Mouse (Mus musculus) stomach, postnatal 0 days (tissue): ENCODE data around the gene Babam2. TPM values are rescaled to one million over a fixed set of nuclear protein-coding genes. Genes with fewer than 3 reads are reported as not detected.

Experiments
- ATAC-seq: fragments of 200-750 bp; cut with Nextera tagmentation; 2 replicates; pipeline ENCODE4 v1.8.0; 2017; ENCODE audit not compliant: low FRiP score, low TSS enrichment
- DNase-seq: peaks from one replicate; pipeline ENCODE4 v3.0.0-alpha.2; 2016; ENCODE audit warnings: low spot score
- H3K27ac ChIP-seq: fragments of 300-500 bp; sonication (generic); replicated peaks from 2 replicates; pipeline ENCODE4 v1.5.1; 2014; ENCODE audit warnings: mild to moderate bottlenecking, control low read depth
- H3K27me3 ChIP-seq: fragments of 300-500 bp; sonication (generic); 2 replicates; pipeline ENCODE4 v1.6.1; 2014; ENCODE audit warnings: low read length; ENCODE audit not compliant: control insufficient read depth, insufficient read depth
- H3K36me3 ChIP-seq: fragments of 300-500 bp; sonication (generic); 2 replicates; pipeline ENCODE4 v1.6.1; 2014; ENCODE audit warnings: low read length, mixed read lengths; ENCODE audit not compliant: control insufficient read depth, insufficient read depth
- H3K4me1 ChIP-seq: fragments of 300-500 bp; sonication (generic); replicated peaks from 2 replicates; pipeline ENCODE4 v1.6.1; 2014; ENCODE audit warnings: antibody characterized with exemption; ENCODE audit not compliant: control insufficient read depth, insufficient read depth
- H3K4me2 ChIP-seq: fragments of 300-500 bp; sonication (generic); replicated peaks from 2 replicates; pipeline ENCODE4 v1.6.1; 2014; ENCODE audit warnings: low read depth, mild to moderate bottlenecking, control low read depth, moderate library complexity
- H3K4me3 ChIP-seq: fragments of 300-500 bp; sonication (generic); 2 replicates; pipeline ENCODE4 v1.5.1; 2014; ENCODE audit warnings: low read depth, low read length, control low read depth
- H3K9ac ChIP-seq: fragments of 300-500 bp; sonication (generic); 2 replicates; pipeline ENCODE4 v1.6.1; 2014; ENCODE audit warnings: mild to moderate bottlenecking, low read length, control low read depth, mixed read lengths
- H3K9me3 ChIP-seq: fragments of 300-500 bp; sonication (generic); 2 replicates; pipeline ENCODE4 v1.6.1; 2016; ENCODE audit warnings: low read length; ENCODE audit not compliant: control insufficient read depth
- CTCF ChIP-seq: IDR thresholded peaks from 2 replicates; pipeline ENCODE4 v1.5.1; 2016; ENCODE audit warnings: antibody characterized with exemption, low read depth, mild to moderate bottlenecking, moderate library complexity
- EP300 ChIP-seq: optimal IDR thresholded peaks from 2 replicates; pipeline ENCODE3; 2016; ENCODE audit warnings: antibody characterized with exemption
- WGBS: fragments of 180-500 bp; shearing (Covaris S2); extraction: QIAGEN DNeasy Blood & Tissue Kit; methylation state at CpG from one replicate; pipeline ENCODE4 v1.1.7; 2014; 5-methylcytosine and 5-hydroxymethylcytosine counted together
- polyA plus RNA-seq: library from polyadenylated mRNA; unstranded; fragments of >200 nt; fragmentation: Nextera tagmentation; extraction: Ambion mirVana; gene quantifications from 2 replicates; pipeline ENCODE4 v1.2.1, GENCODE M21; 2015

Gene Babam2
- polyA plus RNA-seq, 1 experiment from 2014 or later, result 44.9 TPM

DNA sequence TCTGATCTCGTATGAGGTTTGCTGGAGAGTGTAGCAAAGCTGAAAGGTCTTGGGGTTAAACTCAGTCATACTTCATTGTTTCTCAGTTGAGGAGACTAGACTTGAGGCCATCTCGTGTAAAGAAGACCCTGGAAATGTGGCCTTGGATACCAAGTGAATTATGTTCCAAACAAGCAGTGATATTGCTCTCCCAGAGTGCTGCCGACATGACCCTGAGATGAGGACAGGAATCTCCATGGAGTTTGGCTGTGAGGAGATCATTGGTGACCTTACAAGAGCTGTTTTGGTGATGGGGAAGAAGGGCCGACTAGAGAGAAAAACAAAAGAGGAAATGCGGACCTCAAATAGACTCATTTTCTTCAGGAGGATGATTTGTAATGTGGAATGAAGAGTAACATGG, 130.4 kb downstream of the Babam2 start:
- Histone ChIP-seq H3K36me3 (no peaks in the 10 kb centered on the region), H3K4me2 (no peak overlapping the region), H3K9me3 (no peaks in the 10 kb centered on the region), H3K9ac (no peak overlapping the region), H3K4me3 (no peak overlapping the region), H3K27me3 (no peaks in the 10 kb centered on the region), H3K27ac (no peak overlapping the region), H3K4me1 (no peaks in the 10 kb centered on the region)
- no peak for TF ChIP-seq CTCF
- TF ChIP-seq EP300, result no peak
- ATAC-seq (no peak), DNase-seq (no peak)
- WGBS, result 85% methylated on average over 5 of the region's 5 CpGs

DNA sequence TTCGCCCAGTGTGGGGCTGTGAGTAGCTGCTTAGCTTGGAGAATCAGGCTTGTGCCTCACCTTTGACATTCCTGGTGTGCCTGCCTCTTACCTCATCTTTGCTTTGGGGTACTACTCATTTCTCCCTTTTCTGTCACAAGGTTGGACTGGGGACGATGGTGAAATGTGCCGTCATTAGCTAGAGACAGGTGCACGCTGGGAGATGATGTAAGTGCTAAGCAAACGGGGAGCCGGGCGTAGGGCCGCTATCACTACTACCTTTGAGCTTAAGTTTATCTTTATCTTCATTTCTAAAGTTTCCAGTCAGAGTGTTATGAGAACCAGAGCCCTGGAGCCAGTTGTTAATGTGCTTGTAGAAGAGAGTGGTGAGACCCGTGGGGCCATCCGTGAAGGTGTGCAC, 131.3 kb downstream of the Babam2 start:
- Histone ChIP-seq H3K9me3 (no peaks in the 10 kb centered on the region), H3K27ac (no peak overlapping the region), H3K4me1 (no peaks in the 10 kb centered on the region), H3K9ac (no peak overlapping the region), H3K4me3 (no peak overlapping the region), H3K27me3 (no peaks in the 10 kb centered on the region), H3K36me3 (no peaks in the 10 kb centered on the region), H3K4me2 (no peak overlapping the region)
- ATAC-seq (peak; percentile 64; the same call in 1 of the 2 replicates), DNase-seq (peak; percentile 31)
- TF ChIP-seq EP300 (no peak), CTCF (no peak)
- 75% methylated on average over 10 of the region's 10 CpGs for WGBS

- WGBS, result 42% methylated on average over 1 of the region's 1 CpGs
- Histone ChIP-seq H3K27ac (no peak overlapping the region), H3K9me3 (no peaks in the 10 kb centered on the region), H3K9ac (no peak overlapping the region), H3K36me3 (no peaks in the 10 kb centered on the region), H3K4me2 (no peak overlapping the region), H3K4me3 (no peak overlapping the region), H3K27me3 (no peaks in the 10 kb centered on the region), H3K4me1 (no peaks in the 10 kb centered on the region)
- DNase-seq (no peak), ATAC-seq (no peak)
- TF ChIP-seq CTCF, result no peak
Observed at GRCm38 (mm10) chr5:31829588-31829987, 132.1 kb downstream of the Babam2 start.

DNA sequence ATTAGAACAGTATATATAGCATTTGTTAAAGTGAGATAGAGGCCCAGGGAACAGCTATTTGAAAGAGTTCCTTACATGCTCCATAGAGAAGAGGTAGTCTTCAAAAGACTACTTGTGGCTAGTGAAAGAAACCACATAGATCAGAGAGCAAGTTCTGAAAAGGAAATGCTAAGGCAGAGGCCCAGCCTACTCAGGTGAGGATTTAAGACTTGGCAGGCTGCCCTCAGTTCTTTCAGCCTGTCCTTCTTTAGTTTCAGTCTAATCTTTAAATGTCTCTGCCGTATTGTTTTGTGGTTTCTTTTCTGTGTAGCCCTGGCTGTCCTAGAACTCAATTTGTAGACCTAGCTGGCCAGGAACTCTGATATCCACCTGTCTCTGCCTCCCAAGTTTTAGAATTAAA, 134.1 kb downstream of the Babam2 start:
- no peaks in the 10 kb centered on the region for H3K9me3 ChIP-seq
- no peaks in the 10 kb centered on the region for H3K27me3 ChIP-seq
- ATAC-seq, result no peak
- no peak overlapping the region for H3K9ac ChIP-seq
- WGBS, result 35% methylated on average over 1 of the region's 1 CpGs
- H3K4me2 ChIP-seq, result no peak overlapping the region
- no peak overlapping the region for H3K4me3 ChIP-seq
- no peaks in the 10 kb centered on the region for H3K36me3 ChIP-seq
- no peaks in the 10 kb centered on the region for H3K4me1 ChIP-seq
- peak; percentile 48 for DNase-seq
- TF ChIP-seq CTCF (no peak), EP300 (no peak)
- H3K27ac ChIP-seq, result no peak overlapping the region; the same call in 1 of the 2 replicates

DNA sequence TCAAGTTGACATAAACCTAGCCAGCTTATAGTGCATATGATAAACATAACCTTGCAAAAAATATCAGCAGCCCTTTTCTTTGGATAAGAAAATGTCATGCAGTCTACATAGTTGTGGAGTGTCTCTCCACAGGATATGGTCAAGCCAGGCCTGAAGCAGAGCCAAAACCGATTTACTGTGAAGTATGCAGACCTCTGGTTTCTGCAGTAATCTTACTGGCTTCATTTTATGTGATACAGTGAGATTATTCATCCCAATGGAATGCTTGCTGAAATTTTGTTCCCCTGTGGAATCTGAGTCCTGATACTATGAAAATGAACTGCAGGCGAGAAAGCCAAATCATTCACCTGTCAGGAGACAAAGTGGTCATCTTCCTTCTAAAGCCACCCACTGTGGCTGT, 138.2 kb downstream of the Babam2 start:
- Histone ChIP-seq H3K36me3 (no peaks in the 10 kb centered on the region), H3K9ac (no peak overlapping the region), H3K27ac (no peak overlapping the region), H3K4me2 (no peak overlapping the region), H3K4me1 (no peaks in the 10 kb centered on the region), H3K27me3 (no peaks in the 10 kb centered on the region), H3K9me3 (no peaks in the 10 kb centered on the region), H3K4me3 (no peak overlapping the region)
- no peak for ATAC-seq
- DNase-seq, result no peak
- WGBS, result 79% methylated on average over 2 of the region's 2 CpGs
- TF ChIP-seq EP300 (no peak), CTCF (no peak)

DNA sequence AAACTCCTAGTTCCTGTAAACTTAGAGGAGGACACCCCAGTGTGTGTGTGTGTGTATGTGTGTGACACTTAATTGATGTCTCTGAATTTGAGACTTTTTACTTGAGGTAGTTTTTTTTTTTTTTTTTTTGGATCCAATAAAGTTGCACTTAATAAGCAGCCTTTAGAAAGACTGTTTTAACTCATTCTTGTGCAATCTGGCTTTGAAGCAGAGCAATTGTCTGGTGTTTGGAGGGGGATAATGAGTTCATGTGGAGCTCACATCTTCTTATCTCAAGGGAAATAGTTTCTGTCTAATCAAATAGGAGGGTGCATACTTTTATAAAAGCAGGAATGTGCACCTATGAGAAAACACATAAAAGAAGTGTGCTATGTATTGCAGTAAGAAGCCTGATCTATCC, 142.5 kb downstream of the Babam2 start:
- H3K4me1 ChIP-seq, result no peaks in the 10 kb centered on the region
- no peaks in the 10 kb centered on the region for H3K9me3 ChIP-seq
- no peak overlapping the region for H3K4me2 ChIP-seq
- TF ChIP-seq CTCF, result no peak
- TF ChIP-seq EP300, result no peak
- no peak overlapping the region for H3K9ac ChIP-seq
- H3K27me3 ChIP-seq, result no peaks in the 10 kb centered on the region
- H3K27ac ChIP-seq, result no peak overlapping the region
- ATAC-seq, result no peak
- no peak for DNase-seq
- no peak overlapping the region for H3K4me3 ChIP-seq
- H3K36me3 ChIP-seq, result no peaks in the 10 kb centered on the region
